Mouse (Mus musculus): Measurements from ENCODE around the gene Psapl1.

GRCm38 (mm10) chr5:36208803-36209202 lies 5.0 kb downstream of the Psapl1 start:
- TF ChIP-seq POLR2A (IDR thresholded peaks at IDR 0.05; ENCODE audit: insufficient read depth, low read depth, low read length) (no peak), CTCF (IDR thresholded peaks at IDR 0.05; ENCODE audit: insufficient read depth, low read depth, low read length) (no peak)
